Mouse (Mus musculus): ENCODE measurements around the gene F2r.

DNA sequence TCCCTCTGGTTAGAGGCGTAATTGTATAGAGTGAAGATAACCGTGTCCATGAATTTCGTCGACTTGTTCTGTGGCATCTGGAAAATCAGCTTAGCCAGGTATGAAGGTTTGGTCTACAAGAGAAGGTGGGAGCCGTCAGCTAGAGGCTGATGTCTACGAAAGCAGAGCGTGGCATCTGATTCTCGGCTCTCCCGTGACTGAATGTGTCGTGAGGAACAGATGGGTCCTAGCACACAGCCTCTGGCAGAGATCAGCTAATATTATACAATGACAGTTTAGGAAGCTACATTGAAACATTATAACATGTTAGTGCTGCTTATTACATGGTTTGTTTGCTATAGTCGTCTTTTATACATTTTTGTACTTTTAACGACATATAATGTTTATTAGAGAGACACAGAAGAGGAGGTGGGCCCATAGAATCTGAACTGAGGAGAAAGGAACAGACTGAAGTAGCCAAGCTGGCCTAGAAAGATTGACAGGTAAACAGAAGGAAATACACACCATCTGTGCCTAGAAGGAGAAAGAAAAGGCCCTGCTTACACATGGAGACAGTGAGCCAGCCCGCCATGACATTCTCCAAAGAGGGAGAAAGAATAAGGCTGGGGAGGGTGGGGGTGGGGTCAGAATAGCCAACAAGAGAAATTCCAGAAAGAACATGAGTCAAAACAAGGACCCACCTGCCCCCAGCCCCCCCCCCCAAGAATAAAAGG, 47.5 kb upstream of the F2r start:
- TF ChIP-seq CTCF (IDR thresholded peaks at IDR 0.05; ENCODE audit: low read depth, low read length): no peak
- TF ChIP-seq POLR2AphosphoS5 (IDR thresholded peaks at IDR 0.05; ENCODE audit: insufficient replicate concordance, low read depth, low read length): no peak
- TF ChIP-seq GATA1 (IDR thresholded peaks at IDR 0.05; ENCODE audit: borderline replicate concordance, low read length): no peak
